Mouse (Mus musculus) stomach, postnatal 0 days (tissue): ENCODE results near the gene Atrip. TPM values are rescaled to one million over a fixed set of nuclear protein-coding genes. Genes with fewer than 3 reads are reported as not detected.

Source experiments
- ATAC-seq: fragments of 200-750 bp; cut with Nextera tagmentation; 2 replicates; pipeline ENCODE4 v1.8.0; 2017; ENCODE audit not compliant: low FRiP score, low TSS enrichment
- DNase-seq: peaks from one replicate; pipeline ENCODE4 v3.0.0-alpha.2; 2016; ENCODE audit warnings: low spot score
- H3K27ac ChIP-seq: fragments of 300-500 bp; sonication (generic); replicated peaks from 2 replicates; pipeline ENCODE4 v1.5.1; 2014; ENCODE audit warnings: mild to moderate bottlenecking, control low read depth
- H3K27me3 ChIP-seq: fragments of 300-500 bp; sonication (generic); 2 replicates; pipeline ENCODE4 v1.6.1; 2014; ENCODE audit warnings: low read length; ENCODE audit not compliant: control insufficient read depth, insufficient read depth
- H3K36me3 ChIP-seq: fragments of 300-500 bp; sonication (generic); 2 replicates; pipeline ENCODE4 v1.6.1; 2014; ENCODE audit warnings: low read length, mixed read lengths; ENCODE audit not compliant: control insufficient read depth, insufficient read depth
- H3K4me1 ChIP-seq: fragments of 300-500 bp; sonication (generic); replicated peaks from 2 replicates; pipeline ENCODE4 v1.6.1; 2014; ENCODE audit warnings: antibody characterized with exemption; ENCODE audit not compliant: control insufficient read depth, insufficient read depth
- H3K4me2 ChIP-seq: fragments of 300-500 bp; sonication (generic); replicated peaks from 2 replicates; pipeline ENCODE4 v1.6.1; 2014; ENCODE audit warnings: low read depth, mild to moderate bottlenecking, control low read depth, moderate library complexity
- H3K4me3 ChIP-seq: fragments of 300-500 bp; sonication (generic); 2 replicates; pipeline ENCODE4 v1.5.1; 2014; ENCODE audit warnings: low read depth, low read length, control low read depth
- H3K9ac ChIP-seq: fragments of 300-500 bp; sonication (generic); 2 replicates; pipeline ENCODE4 v1.6.1; 2014; ENCODE audit warnings: mild to moderate bottlenecking, low read length, control low read depth, mixed read lengths
- H3K9me3 ChIP-seq: fragments of 300-500 bp; sonication (generic); 2 replicates; pipeline ENCODE4 v1.6.1; 2016; ENCODE audit warnings: low read length; ENCODE audit not compliant: control insufficient read depth
- CTCF ChIP-seq: IDR thresholded peaks from 2 replicates; pipeline ENCODE4 v1.5.1; 2016; ENCODE audit warnings: antibody characterized with exemption, low read depth, mild to moderate bottlenecking, moderate library complexity
- EP300 ChIP-seq: optimal IDR thresholded peaks from 2 replicates; pipeline ENCODE3; 2016; ENCODE audit warnings: antibody characterized with exemption
- WGBS: fragments of 180-500 bp; shearing (Covaris S2); extraction: QIAGEN DNeasy Blood & Tissue Kit; methylation state at CpG from one replicate; pipeline ENCODE4 v1.1.7; 2014; 5-methylcytosine and 5-hydroxymethylcytosine counted together
- polyA plus RNA-seq: library from polyadenylated mRNA; unstranded; fragments of >200 nt; fragmentation: Nextera tagmentation; extraction: Ambion mirVana; gene quantifications from 2 replicates; pipeline ENCODE4 v1.2.1, GENCODE M21; 2015

Atrip gene
- polyA plus RNA-seq, 1 experiment from 2014 or later: 11.3 TPM

- H3K4me1 ChIP-seq: no peaks in the 10 kb centered on the region
- WGBS: under 1% methylated on average over 37 of the region's 37 CpGs
- ATAC-seq (peak; percentile 96), DNase-seq (peak; percentile 88)
- TF ChIP-seq CTCF (no peak), EP300 (no peak)
- H3K9me3 ChIP-seq: no peaks in the 10 kb centered on the region
- peak within 1 kb of the TSS; percentile 60 for H3K4me3 ChIP-seq
- H3K9ac ChIP-seq: peak within 1 kb of the TSS; percentile 68
- H3K4me2 ChIP-seq: peak within 1 kb of the TSS; percentile 65
- no peaks in the 10 kb centered on the region for H3K36me3 ChIP-seq
- no peaks in the 10 kb centered on the region for H3K27me3 ChIP-seq
- H3K27ac ChIP-seq: peak within 1 kb of the TSS; percentile 50
These were observed 8.3 kb upstream of the Atrip start, which contains the start of the genes Ccdc51 and Tma7 for GRCm38 (mm10) chr9:109082124-109082800. Gene Ccdc51, plus strand, starts transcription at chr9:109082493. Gene Tma7, minus strand, starts transcription at chr9:109082587.

- WGBS: 2% methylated on average over 11 of the region's 11 CpGs
- Histone ChIP-seq H3K4me1 (no peaks in the 10 kb centered on the region), H3K36me3 (no peaks in the 10 kb centered on the region), H3K27me3 (no peaks in the 10 kb centered on the region), H3K27ac (peak overlapping the region; percentile 50), H3K9me3 (no peaks in the 10 kb centered on the region), H3K9ac (peak overlapping the region; percentile 68), H3K4me2 (peak overlapping the region; percentile 65), H3K4me3 (peak overlapping the region; percentile 60)
- ATAC-seq (peak; percentile 13; the same call in 1 of the 2 replicates), DNase-seq (peak; percentile 24)
- TF ChIP-seq EP300 (no peak), CTCF (no peak)
These were observed 7.8 kb upstream of the Atrip start for GRCm38 (mm10) chr9:109081749-109082123.

DNA sequence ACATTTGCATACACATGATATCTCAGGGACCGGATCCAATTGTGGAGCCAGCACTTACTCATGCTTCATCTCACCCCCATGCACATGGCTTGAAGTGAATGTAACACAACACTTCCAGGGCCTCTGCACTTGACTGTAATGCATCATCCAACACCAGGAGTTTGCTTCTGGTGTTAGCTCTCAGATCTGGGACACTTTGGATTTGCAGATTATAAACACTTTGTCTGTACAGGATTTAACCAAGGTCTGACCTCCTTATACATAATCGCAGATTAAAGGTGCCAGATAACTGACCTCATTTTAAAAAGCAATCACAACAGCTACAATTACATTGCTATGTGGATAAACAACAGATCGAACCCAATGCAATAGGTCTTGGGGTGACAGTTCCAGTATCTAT lies 6.6 kb upstream of the Atrip start:
- Histone ChIP-seq H3K36me3 (no peaks in the 10 kb centered on the region), H3K4me1 (no peaks in the 10 kb centered on the region), H3K4me2 (no peak overlapping the region), H3K9me3 (no peaks in the 10 kb centered on the region), H3K27ac (no peak overlapping the region), H3K9ac (no peak overlapping the region), H3K27me3 (no peaks in the 10 kb centered on the region), H3K4me3 (no peak overlapping the region)
- DNase-seq (no peak), ATAC-seq (no peak)
- TF ChIP-seq CTCF: no peak
- TF ChIP-seq EP300: no peak
- 91% methylated on average over 3 of the region's 3 CpGs for WGBS

GRCm38 (mm10) chr9:109068095-109068735 lies 5.7 kb downstream of the Atrip start:
- DNase-seq: no peak
- TF ChIP-seq EP300: no peak
- TF ChIP-seq CTCF: peak; percentile 50
- Histone ChIP-seq H3K27me3 (no peaks in the 10 kb centered on the region), H3K4me1 (peaks cover 4% of the 10 kb centered on the region; the same call in 1 of the 2 replicates), H3K9me3 (no peaks in the 10 kb centered on the region), H3K27ac (no peak overlapping the region), H3K36me3 (peaks cover 39% of the 10 kb centered on the region), H3K9ac (no peak overlapping the region), H3K4me2 (no peak overlapping the region), H3K4me3 (no peak overlapping the region)
- no peak for ATAC-seq
- 95% methylated on average over 3 of the region's 3 CpGs for WGBS

GRCm38 (mm10) chr9:109060898-109061295 lies 13.0 kb downstream of the Atrip start:
- H3K4me1 ChIP-seq: 0 out of 2 replicates have a peak, but pooled peaks cover 4% of the 10 kb centered on the region
- H3K9ac ChIP-seq: no peak overlapping the region
- no peaks in the 10 kb centered on the region for H3K9me3 ChIP-seq
- H3K27me3 ChIP-seq: no peaks in the 10 kb centered on the region
- 82% methylated on average over 5 of the region's 5 CpGs for WGBS
- ATAC-seq: no peak
- no peak overlapping the region for H3K27ac ChIP-seq
- TF ChIP-seq EP300: no peak
- no peak for TF ChIP-seq CTCF
- no peak overlapping the region for H3K4me2 ChIP-seq
- H3K36me3 ChIP-seq: peaks cover 35% of the 10 kb centered on the region
- no peak overlapping the region for H3K4me3 ChIP-seq
- no peak for DNase-seq
